Mouse (Mus musculus): ENCODE measurements around the gene Akap2.

GRCm38 (mm10) chr4:57797548-57798285 is 80.3 kb downstream of the Akap2 start:
- TF ChIP-seq CTCF (IDR thresholded peaks at IDR 0.05 in 2 of 3, conservative IDR thresholded peaks at IDR 0.05 in 1 of 3; ENCODE audit: control insufficient read depth in 1 of 3, insufficient read depth in 1 of 3, low read depth in 2 of 3, low read length in 3 of 3, poor library complexity in 1 of 3, severe bottlenecking in 1 of 3) (no peak), POLR2AphosphoS5 (IDR thresholded peaks at IDR 0.05; ENCODE audit: borderline replicate concordance, low read depth, low read length) (no peak), TAL1 (IDR thresholded peaks at IDR 0.05; ENCODE audit: low read length) (peak; percentile 60), HCFC1 (IDR thresholded peaks at IDR 0.05; ENCODE audit: low read depth, low read length) (peak; percentile 52; the same call in 1 of the 2 replicates), POLR2A (IDR thresholded peaks at IDR 0.05; ENCODE audit: control insufficient read depth in 1 of 2, insufficient read depth in 1 of 2, low read depth in 1 of 2, low read length in 2 of 2, poor library complexity in 1 of 2) (no peak), EP300 (IDR thresholded peaks at IDR 0.05; ENCODE audit: low read depth in 1 of 2, low read length in 2 of 2) (peak; percentile 96 to 97), E2F4 (IDR thresholded peaks at IDR 0.05; ENCODE audit: borderline replicate concordance, low read depth, low read length) (no peak), ETS1 (IDR thresholded peaks at IDR 0.05; ENCODE audit: low read depth, low read length) (peak; percentile 99), KAT2A (conservative IDR thresholded peaks at IDR 0.05; ENCODE audit: low read depth, low read length) (no peak; the same call in 1 of the 2 replicates), NRF1 (IDR thresholded peaks at IDR 0.05; ENCODE audit: insufficient read depth, low read depth, low read length, poor library complexity, severe bottlenecking) (no peak), USF2 (IDR thresholded peaks at IDR 0.05; ENCODE audit: borderline replicate concordance in 1 of 2, insufficient read depth in 1 of 2, low read depth in 1 of 2, low read length in 2 of 2) (no peak), UBTF (IDR thresholded peaks at IDR 0.05; ENCODE audit: borderline replicate concordance, insufficient read depth, low read depth, low read length) (no peak), MAX (IDR thresholded peaks at IDR 0.05; ENCODE audit: low read length) (peak; percentile 42; the same call in 1 of the 2 replicates), USF1 (IDR thresholded peaks at IDR 0.05; ENCODE audit: low read depth, low read length) (peak; percentile 44; the same call in 1 of the 2 replicates)
